Mouse (Mus musculus) layer of hippocampus, postnatal 10 days (tissue): Measurements from ENCODE around the gene Sema3d. TPM values are rescaled to one million over a fixed set of nuclear protein-coding genes. Genes with fewer than 3 reads are reported as not detected.
A peak's percentile ranks its signal among the peaks of the same experiment; 100 is the strongest.

Experiments used
- DNase-seq, 2 experiments: peaks; one replicate each; pipeline ENCODE4 v3.0.0; 2021; ENCODE audit warnings: low spot score in 2 of 2
- total RNA-seq, 2 experiments: library from RNA; stranded (reverse); gene quantifications; 2 replicates each; pipeline ENCODE4 v1.2.3; 2021

The Sema3d gene
- total RNA-seq, 2 experiments from 2014 or later, result 5.0 to 5.1 TPM

GRCm38 (mm10) chr5:12498227-12498928 lies 115.2 kb downstream of the Sema3d start:
- DNase-seq, result no peak

DNA sequence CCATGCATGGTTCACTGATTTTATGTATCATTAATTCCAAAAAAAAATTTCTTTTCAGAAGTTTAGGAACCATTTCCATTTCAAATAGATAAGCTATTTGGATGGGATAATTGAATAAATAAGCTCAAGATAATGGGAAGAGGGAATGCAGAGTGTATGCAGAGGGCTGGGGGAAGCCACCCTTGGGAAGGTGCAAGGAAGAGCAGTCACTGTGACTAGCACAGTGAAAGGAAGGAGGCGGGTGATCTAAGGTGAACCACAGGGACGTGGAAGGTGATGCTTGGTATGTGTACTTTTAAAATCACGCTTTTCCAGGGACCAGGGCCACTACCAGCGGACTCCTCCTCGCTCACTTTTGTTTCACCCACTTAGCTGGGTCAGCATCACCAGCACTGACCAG lies 115.9 kb downstream of the Sema3d start:
- no peak for DNase-seq

DNA sequence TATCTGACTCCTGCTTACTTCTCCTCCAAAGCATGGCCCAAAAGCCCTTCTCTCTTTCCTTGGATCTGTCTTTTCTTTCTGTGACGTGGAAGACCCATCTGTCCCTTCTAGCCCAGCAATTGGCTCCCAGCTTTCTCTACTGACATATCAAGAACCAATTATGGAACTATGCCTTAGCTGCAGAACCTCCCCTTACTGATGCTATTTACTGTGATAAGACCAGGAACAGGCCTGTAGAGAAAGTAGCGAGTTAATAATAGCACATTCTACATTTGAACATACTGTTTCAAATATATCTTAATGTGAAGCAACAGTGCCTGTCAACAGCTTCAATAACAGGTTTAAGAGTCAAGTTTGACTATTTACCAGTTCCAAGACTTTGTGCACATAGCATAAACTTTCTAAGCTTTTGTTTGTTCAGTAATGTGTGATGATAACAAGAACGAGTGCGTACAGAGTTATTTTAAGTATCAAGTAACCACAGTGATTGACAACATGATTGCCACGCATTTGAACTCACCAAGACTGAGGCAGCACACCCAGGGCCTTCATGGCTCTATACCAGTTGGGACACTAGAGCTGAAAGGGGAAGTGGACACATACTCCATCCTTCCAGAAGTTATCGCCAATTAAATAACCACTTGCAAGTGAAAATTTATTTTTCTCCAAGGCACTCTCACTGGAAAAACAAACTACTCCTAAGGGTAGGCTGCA lies 116.8 kb downstream of the Sema3d start:
- DNase-seq, result no peak

DNA sequence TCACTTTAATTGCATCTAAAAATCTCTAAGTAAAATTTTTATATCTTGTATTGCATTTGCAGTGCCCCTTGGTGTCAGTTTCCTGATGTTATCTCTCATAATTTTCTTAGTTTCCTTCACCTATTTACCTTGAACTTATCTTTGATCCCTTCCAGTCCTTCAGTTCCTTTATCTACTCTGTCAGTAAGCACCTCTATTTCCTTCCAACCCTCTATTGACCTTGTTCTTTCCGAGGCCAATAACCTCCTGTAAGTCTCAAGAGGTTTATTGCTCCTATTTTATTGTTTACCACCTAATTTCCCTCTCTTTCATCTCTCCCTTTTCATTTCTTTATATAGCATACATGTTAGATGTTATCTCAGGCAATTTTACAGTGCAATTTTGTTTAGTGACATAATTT lies 129.3 kb downstream of the Sema3d start:
- DNase-seq, result no peak

DNA sequence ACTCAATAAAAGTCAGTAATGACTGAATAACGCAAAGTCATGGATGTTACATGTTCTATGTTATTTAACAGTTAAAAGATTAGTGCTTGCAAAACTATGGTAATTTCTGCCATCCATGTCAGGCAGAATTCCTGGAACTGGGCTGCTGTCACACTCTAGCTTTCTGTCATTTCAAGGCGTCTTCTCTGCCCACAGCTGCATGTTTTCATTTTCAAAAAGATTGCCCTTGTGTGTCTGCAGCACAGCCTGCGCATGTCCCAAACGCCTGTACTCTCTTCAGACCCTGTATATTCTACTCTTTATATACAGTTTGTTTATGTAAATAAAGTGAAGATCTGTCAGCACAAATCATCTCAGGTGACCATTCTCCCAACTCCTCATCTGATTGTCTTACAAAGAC lies 132.1 kb downstream of the Sema3d start:
- DNase-seq, result no peak

DNA sequence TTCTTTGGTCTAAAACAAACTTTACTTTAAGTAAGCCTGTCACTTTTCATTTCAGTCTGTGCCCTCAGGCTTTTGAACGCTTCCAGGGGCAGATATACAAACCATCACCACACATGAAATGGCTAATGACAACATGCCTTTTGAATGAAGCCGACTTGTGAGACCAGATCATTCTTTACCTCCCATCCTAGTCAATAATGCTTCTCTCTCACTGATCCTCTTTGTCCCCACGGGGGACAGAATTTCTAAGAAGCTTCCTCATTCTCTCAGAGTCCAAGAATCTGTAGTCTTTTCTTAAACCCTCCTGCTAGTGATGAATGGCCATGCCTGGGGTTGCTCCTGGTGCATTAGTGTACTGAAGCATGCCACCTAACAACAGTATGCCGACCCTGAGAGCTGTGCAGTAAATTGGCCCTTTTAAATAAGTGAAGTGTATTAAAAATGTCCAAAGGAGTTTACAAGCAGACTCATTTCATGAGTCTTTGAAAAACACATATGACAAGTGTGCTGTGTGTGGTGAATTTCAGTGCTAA lies 142.1 kb downstream of the Sema3d start:
- no peak for DNase-seq

- no peak for DNase-seq
These were observed 145.4 kb downstream of the Sema3d start for GRCm38 (mm10) chr5:12528596-12528995.

DNA sequence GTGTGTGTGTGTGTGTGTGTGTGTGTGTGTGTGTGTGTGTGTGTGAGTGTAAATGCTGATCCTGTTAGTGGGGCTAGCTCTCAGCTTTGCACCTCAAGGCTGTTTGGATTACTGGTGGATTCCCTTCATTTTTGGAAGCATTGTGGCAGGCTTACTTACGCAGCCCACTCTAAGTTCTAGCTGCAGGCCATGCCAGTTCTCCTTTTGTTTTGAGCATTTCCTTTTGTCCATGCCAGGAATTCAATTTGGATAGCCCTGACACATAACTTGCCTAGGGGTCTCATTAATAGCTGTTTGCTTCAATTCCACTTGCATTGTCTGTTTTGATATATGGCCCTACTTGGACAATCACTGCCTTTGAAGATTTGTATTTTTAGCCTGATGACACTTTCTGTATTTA lies 146.6 kb downstream of the Sema3d start:
- no peak for DNase-seq

- DNase-seq, result no peak
These were observed 158.1 kb downstream of the Sema3d start for GRCm38 (mm10) chr5:12541268-12541667.

- no peak for DNase-seq
These were observed 166.0 kb downstream of the Sema3d start for GRCm38 (mm10) chr5:12549046-12549669.

DNA sequence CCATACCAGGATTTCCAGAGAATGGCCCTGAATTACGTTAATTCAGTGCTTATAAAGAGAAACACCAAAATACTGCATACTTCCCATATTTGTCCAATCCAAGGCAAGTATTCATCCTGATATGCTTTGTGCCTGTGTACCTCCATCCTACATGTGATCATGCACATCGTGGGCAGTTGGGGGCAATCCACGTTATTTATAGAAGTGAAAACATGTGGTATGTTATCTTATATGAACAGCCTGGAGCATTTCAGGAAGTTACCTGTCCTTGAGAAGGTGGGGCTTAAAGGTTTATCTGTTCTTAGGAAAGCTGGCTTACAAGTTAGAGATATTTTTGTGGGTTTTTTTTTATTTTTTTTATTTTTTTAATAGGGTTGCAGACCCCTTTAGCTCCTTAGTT lies 172.2 kb downstream of the Sema3d start:
- DNase-seq, result no peak

- no peak for DNase-seq
These were observed 174.7 kb downstream of the Sema3d start for GRCm38 (mm10) chr5:12557889-12558288.

GRCm38 (mm10) chr5:12561740-12562139 lies 178.6 kb downstream of the Sema3d start:
- DNase-seq, result no peak

GRCm38 (mm10) chr5:12562204-12562603 lies 179.0 kb downstream of the Sema3d start:
- DNase-seq, result peak; percentile 53 to 69

DNA sequence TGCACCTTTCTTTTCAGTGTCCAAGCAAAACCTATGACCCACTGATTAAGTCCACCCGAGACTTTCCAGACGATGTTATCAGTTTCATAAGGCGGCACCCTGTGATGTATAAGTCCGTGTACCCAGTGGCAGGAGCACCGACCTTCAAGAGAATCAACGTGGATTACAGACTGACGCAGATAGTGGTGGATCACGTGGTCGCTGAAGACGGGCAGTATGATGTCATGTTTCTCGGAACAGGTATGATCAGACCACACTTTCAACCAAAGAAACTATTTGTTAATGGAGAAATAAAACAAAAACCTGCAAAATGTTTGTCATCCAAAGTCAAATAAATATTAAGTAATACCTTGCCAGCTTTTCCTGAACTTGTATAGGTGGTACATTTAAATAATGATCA lies 179.9 kb downstream of the Sema3d start:
- DNase-seq, result no peak

DNA sequence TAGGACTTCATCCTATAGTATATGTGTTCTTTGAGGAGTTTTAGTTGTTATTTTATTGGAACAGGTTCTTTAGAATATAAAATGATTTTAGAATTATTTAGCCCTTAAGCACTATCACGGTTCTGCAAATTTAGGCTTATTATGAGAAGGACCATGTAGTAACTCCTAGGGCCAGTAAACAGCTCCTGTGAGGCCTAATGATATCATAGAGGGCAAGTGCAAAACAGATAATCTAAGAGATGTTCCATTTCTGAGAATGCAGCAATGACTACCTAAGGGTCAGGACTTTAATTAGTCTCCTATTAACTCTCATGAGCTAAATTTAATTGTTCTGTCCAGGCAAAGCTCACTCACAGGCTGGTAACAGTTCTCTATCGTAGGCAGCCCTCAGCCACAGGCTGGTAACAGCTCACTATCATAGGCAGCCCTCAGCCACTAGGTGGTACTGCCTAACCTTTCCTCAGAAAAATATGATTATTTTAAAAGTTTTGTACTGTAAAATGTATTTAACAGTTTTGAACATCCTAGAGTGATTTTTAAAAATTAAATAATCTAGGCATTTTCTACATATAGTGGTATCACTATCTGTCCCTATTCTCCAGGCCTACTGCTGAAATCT lies 181.5 kb downstream of the Sema3d start:
- peak in 1 of 2 experiments; percentile 25 for DNase-seq

DNA sequence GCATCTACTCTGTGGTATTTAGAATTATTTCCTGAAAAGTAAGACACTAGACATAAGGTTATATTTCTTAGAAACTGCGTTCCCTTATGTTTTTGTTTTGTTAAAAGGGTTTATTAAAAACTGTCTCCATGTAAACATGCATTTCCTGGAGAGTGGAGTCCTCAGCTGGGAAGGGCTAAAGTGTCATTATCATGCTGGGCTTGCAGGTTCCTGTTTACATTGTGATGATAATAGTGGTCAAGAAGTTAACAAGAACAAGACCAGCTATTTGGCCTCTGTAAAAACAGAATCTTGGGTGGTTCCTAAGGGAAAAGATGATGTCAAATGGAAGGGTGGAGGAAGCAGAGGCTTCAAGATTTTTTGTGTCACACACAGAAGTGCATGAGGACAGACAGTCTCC lies 183.4 kb downstream of the Sema3d start:
- DNase-seq, result no peak

DNA sequence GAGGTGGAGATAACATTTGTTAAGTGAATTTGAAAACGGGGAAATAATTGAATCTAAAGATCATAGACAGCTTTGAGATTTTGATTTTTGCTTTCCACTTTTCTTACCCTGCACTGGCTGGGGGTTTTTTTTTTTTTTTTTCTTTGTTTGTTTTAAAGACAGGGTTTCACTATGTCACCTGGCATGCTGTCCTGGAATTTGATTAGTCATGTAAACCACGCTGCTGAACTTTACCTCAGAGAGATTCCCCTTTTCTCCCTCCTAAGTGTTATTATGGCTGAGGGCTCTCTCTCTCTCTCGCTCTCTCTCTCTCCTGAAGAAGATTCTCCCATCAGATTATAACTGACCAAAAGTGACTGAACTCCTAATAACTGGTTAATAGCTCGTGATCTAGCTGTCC lies 191.4 kb downstream of the Sema3d start:
- no peak for DNase-seq

- no peak for DNase-seq
These were observed 192.1 kb downstream of the Sema3d start for GRCm38 (mm10) chr5:12575262-12575661.

DNA sequence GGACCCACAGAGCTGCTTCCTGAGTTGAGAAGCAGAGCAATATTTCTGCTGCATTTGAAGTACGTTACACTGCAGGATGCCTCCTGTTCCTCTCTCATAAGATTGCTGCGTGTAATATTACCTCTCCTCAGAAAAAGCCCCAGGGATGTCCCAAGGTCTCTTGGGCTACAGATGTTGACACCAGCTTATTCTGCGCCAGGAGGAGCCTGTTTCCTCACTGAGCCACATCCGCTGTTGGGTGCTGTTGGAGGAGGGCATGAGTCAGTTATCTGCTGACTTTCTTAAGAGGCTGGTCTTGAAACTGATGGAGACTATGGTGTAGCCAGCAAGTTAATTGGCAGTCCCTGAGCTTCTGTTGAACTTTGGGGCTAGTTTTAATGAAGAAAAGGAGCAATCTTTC lies 196.6 kb downstream of the Sema3d start:
- no peak for DNase-seq

DNA sequence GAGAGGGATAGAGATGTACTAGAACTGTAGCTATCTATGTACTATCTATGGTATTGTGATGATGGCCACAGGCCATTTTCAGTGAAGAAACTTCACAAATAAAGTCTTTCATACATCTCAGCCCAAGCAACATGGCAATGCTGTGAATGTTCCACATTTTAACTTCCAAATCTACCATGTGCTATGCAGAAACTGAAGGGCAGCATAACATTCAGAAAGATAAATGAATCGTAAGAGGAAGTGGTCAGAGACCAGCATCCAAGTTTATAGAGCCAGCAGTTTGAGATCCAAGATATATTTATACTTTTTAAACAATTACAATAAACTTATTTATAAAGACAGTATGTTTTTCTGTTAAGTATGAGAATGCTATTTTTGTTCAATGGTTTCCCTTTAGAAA lies 199.4 kb downstream of the Sema3d start:
- DNase-seq, result no peak
